Mouse (Mus musculus): ENCODE data around the gene Cox11. TPM values are rescaled to one million over a fixed set of nuclear protein-coding genes. Genes with fewer than 3 reads are reported as not detected.

Cox11 gene
- polyA plus RNA-seq (2014; fragmentation: Nextera tagmentation; extraction: Ambion mirVana), result 27.7 and 30.9 TPM in 2 replicates

DNA sequence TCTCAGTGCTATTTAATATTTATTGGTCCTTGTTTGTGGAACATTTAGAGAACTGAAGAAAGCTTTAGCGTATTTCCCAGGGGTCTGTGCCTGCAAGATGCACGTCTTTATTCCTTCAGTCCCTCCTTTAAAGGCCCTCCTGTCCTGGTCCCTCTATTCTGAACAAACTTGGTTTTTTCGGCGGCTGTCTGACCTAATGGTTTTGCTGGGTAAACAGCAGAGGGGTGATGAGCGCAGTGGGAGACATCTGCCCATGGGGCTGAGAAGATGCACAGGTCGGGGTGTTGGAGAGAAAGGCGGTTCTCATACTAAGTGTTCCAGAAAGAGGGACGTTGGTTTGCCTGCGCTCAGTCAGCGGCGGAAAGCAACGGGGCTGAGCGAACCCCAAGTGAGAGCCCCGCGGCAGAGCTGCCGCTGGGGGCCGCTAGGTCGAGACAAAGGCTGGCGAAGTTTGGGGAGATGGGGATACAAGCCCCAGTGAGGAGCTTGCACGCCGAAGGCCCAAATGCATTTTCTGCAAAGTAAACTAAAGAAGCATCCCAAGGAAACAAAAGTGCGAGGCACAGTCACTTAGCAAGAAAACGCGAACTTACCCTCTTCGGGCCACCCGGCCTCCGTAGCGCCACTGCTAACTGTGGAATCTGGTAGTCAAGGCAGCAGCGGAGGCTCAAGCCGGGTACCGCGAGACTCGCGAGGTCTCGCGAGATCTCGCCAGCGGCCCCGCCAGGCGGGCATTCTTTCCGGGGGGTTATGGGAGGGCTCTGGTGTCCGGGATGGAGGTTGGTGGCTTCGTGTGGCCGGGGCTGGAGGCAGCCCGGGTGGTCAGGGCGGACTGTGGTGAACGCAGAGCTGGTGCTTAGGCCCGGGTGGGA lies at the start of gene Cox11, which contains the start of gene Stxbp4:
TSS of gene Cox11 (plus strand) at position 734 of the 872 bp plus-strand sequence.
TSS of gene Stxbp4 (minus strand) at position 645 of the 872 bp plus-strand sequence.
- under 1% methylated on average over 48 of the region's 48 CpGs for WGBS
- H3K4me3 ChIP-seq (ENCODE audit: low read depth, low read length), result peak within 1 kb of the TSS; percentile 97
- H3K27me3 ChIP-seq (ENCODE audit: control insufficient read depth, insufficient read depth, low read length), result no peaks in the 10 kb centered on the region
- peak within 1 kb of the TSS; percentile 69 for H3K4me2 ChIP-seq (replicated peaks; ENCODE audit: low read depth, low read length)
- peaks cover 6% of the 10 kb centered on the region for H3K36me3 ChIP-seq (ENCODE audit: control insufficient read depth, insufficient read depth, low read length)
- H3K9ac ChIP-seq (replicated peaks; ENCODE audit: low read depth, low read length), result peak within 1 kb of the TSS; percentile 98
- H3K27ac ChIP-seq (ENCODE audit: low read length), result peak within 1 kb of the TSS; percentile 92
- peaks cover 13% of the 10 kb centered on the region for H3K4me1 ChIP-seq (ENCODE audit: control insufficient read depth, insufficient read depth, low read length)
- no peaks in the 10 kb centered on the region for H3K9me3 ChIP-seq (ENCODE audit: control insufficient read depth, low read depth, low read length)
- peak; percentile 95 for ATAC-seq (ENCODE audit: insufficient number of reproducible peaks, insufficient read depth, low FRiP score, low read depth)

DNA sequence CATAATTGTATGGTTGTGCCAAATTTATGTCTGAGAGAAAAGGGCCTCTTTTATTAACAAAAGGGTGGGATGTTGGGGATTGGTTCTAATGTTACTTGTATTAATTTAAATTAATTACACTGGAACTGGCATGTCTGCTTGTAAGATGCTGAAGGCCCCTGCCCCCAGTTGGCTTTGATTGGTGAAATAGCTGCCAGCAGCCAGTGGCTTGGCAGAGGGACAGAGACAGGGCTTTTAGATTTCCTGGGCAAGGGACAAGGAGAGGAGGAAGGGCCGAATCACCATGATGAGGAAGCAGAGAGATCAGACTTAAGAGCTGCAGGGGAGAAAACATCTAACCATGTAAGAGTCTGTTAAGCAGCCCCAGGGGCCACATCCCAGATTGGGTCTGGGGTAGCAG lies 47.0 kb upstream of the Cox11 start:
- H3K27me3 ChIP-seq (ENCODE audit: control insufficient read depth, insufficient read depth, low read length), result no peaks in the 10 kb centered on the region
- H3K36me3 ChIP-seq (ENCODE audit: control insufficient read depth, insufficient read depth, low read length), result peaks cover 3% of the 10 kb centered on the region; the same call in 1 of the 2 replicates
- no peak for ATAC-seq (ENCODE audit: insufficient number of reproducible peaks, insufficient read depth, low FRiP score, low read depth)
- no peaks in the 10 kb centered on the region; the same call in 1 of the 2 replicates for H3K9me3 ChIP-seq (ENCODE audit: control insufficient read depth, low read depth, low read length)
- no peak overlapping the region for H3K4me2 ChIP-seq (replicated peaks; ENCODE audit: low read depth, low read length)
- 92% methylated on average over 1 of the region's 1 CpGs for WGBS
- H3K4me1 ChIP-seq (ENCODE audit: control insufficient read depth, insufficient read depth, low read length), result no peaks in the 10 kb centered on the region
- H3K9ac ChIP-seq (replicated peaks; ENCODE audit: low read depth, low read length), result no peak overlapping the region
- no peak overlapping the region for H3K4me3 ChIP-seq (ENCODE audit: low read depth, low read length)
- no peak overlapping the region for H3K27ac ChIP-seq (ENCODE audit: low read length)

DNA sequence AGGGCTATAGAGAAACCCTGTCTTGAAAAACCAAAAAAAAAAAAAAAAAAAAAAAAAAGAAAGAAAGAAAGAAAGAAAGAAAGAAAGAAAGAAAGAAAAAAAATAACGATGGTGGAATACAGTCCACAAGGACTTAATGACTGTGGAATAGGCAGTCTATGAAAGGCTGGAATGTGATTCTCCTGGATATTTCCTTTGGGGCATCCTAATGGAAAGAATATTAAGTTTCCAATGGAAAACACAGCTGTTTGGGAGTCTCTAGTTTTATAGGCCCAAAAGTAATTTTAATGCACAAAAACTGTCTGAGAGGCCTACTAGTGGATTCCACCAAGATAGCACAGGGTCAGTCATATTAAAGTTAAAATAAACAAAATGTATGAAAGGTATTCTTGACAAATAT lies 42.1 kb upstream of the Cox11 start:
- Histone ChIP-seq H3K9me3 (ENCODE audit: control insufficient read depth, low read depth, low read length) (no peaks in the 10 kb centered on the region), H3K36me3 (ENCODE audit: control insufficient read depth, insufficient read depth, low read length) (peaks cover 5% of the 10 kb centered on the region; the same call in 1 of the 2 replicates), H3K27me3 (ENCODE audit: control insufficient read depth, insufficient read depth, low read length) (no peaks in the 10 kb centered on the region), H3K4me3 (ENCODE audit: low read depth, low read length) (no peak overlapping the region), H3K4me2 (replicated peaks; ENCODE audit: low read depth, low read length) (no peak overlapping the region), H3K4me1 (ENCODE audit: control insufficient read depth, insufficient read depth, low read length) (no peaks in the 10 kb centered on the region), H3K27ac (ENCODE audit: low read length) (no peak overlapping the region), H3K9ac (replicated peaks; ENCODE audit: low read depth, low read length) (no peak overlapping the region)
- WGBS, result 93% methylated on average over 1 of the region's 1 CpGs
- ATAC-seq (ENCODE audit: insufficient number of reproducible peaks, insufficient read depth, low FRiP score, low read depth), result no peak

DNA sequence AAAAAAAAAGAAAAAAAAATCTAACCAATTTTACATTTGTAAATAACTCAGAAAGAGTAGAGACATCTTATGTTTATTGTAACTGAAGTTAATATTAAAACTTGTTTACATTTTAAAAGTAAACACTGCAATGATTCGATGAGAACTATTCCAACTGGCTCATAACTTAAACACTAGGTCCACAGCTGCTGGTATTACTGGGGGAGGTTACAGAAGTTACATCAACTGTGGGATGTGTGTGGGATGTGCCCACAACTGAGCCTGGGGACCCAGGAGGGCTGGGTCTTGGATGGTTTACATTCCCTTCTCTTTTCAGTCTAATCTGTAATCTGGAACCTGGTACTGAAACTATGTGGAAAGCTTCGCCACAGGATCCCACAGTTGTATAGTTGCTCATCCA lies 34.9 kb upstream of the Cox11 start:
- WGBS, result 63% methylated on average over 2 of the region's 2 CpGs
- no peaks in the 10 kb centered on the region for H3K27me3 ChIP-seq (ENCODE audit: control insufficient read depth, insufficient read depth, low read length)
- H3K9ac ChIP-seq (replicated peaks; ENCODE audit: low read depth, low read length), result no peak overlapping the region
- H3K9me3 ChIP-seq (ENCODE audit: control insufficient read depth, low read depth, low read length), result no peaks in the 10 kb centered on the region
- no peak for ATAC-seq (ENCODE audit: insufficient number of reproducible peaks, insufficient read depth, low FRiP score, low read depth)
- no peak overlapping the region for H3K4me3 ChIP-seq (ENCODE audit: low read depth, low read length)
- H3K36me3 ChIP-seq (ENCODE audit: control insufficient read depth, insufficient read depth, low read length), result peaks cover 15% of the 10 kb centered on the region
- no peak overlapping the region for H3K4me2 ChIP-seq (replicated peaks; ENCODE audit: low read depth, low read length)
- H3K27ac ChIP-seq (ENCODE audit: low read length), result no peak overlapping the region
- no peaks in the 10 kb centered on the region for H3K4me1 ChIP-seq (ENCODE audit: control insufficient read depth, insufficient read depth, low read length)

DNA sequence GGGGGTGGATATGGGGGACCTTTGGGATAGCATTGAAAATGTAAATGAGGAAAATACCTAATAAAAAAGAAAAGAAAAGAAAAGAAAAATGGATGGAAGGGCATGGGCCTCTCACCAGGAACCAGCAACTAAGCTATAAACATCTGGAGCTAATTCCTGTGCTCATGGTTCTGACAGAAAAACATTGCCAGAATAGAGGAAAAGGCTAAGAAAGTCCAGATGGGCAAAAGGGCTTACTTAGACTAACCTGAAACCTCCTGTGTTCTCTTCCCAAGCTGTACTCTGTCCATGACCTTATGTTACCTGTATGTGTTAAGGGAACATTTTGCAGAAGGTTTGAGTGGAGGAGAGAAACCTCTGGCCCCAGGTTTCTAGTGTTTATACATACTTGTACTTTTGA lies 25.9 kb upstream of the Cox11 start:
- Histone ChIP-seq H3K4me1 (ENCODE audit: control insufficient read depth, insufficient read depth, low read length) (no peaks in the 10 kb centered on the region), H3K9me3 (ENCODE audit: control insufficient read depth, low read depth, low read length) (no peaks in the 10 kb centered on the region), H3K9ac (replicated peaks; ENCODE audit: low read depth, low read length) (no peak overlapping the region), H3K27ac (ENCODE audit: low read length) (no peak overlapping the region), H3K36me3 (ENCODE audit: control insufficient read depth, insufficient read depth, low read length) (peaks cover 1% of the 10 kb centered on the region), H3K27me3 (ENCODE audit: control insufficient read depth, insufficient read depth, low read length) (no peaks in the 10 kb centered on the region), H3K4me3 (ENCODE audit: low read depth, low read length) (no peak overlapping the region), H3K4me2 (replicated peaks; ENCODE audit: low read depth, low read length) (no peak overlapping the region)
- no peak for ATAC-seq (ENCODE audit: insufficient number of reproducible peaks, insufficient read depth, low FRiP score, low read depth)

DNA sequence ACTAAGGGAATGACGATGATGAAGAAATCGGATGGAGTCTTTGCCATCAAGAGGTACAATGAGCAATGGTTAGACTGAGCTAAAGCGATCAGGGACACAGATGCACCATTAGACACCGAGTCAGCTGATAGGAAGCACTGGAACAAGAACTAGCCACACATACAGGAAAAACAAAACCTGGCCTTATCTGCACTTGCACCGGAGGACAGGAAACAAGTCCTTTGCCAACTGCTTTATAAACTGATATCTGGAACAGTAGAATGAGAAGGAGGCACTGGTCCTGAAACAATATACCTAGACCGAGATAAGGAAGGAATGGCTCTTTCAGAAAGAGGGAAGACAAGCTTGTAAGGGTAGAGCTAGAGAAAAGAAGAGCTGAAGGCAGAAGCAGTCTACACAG lies 23.2 kb upstream of the Cox11 start:
- no peaks in the 10 kb centered on the region; the same call in 1 of the 2 replicates for H3K36me3 ChIP-seq (ENCODE audit: control insufficient read depth, insufficient read depth, low read length)
- no peaks in the 10 kb centered on the region for H3K9me3 ChIP-seq (ENCODE audit: control insufficient read depth, low read depth, low read length)
- no peak overlapping the region for H3K4me2 ChIP-seq (replicated peaks; ENCODE audit: low read depth, low read length)
- no peak overlapping the region for H3K4me3 ChIP-seq (ENCODE audit: low read depth, low read length)
- H3K27ac ChIP-seq (ENCODE audit: low read length), result no peak overlapping the region
- no peak for ATAC-seq (ENCODE audit: insufficient number of reproducible peaks, insufficient read depth, low FRiP score, low read depth)
- no peaks in the 10 kb centered on the region for H3K4me1 ChIP-seq (ENCODE audit: control insufficient read depth, insufficient read depth, low read length)
- H3K27me3 ChIP-seq (ENCODE audit: control insufficient read depth, insufficient read depth, low read length), result no peaks in the 10 kb centered on the region
- 86% methylated on average over 6 of the region's 6 CpGs for WGBS
- H3K9ac ChIP-seq (replicated peaks; ENCODE audit: low read depth, low read length), result no peak overlapping the region

DNA sequence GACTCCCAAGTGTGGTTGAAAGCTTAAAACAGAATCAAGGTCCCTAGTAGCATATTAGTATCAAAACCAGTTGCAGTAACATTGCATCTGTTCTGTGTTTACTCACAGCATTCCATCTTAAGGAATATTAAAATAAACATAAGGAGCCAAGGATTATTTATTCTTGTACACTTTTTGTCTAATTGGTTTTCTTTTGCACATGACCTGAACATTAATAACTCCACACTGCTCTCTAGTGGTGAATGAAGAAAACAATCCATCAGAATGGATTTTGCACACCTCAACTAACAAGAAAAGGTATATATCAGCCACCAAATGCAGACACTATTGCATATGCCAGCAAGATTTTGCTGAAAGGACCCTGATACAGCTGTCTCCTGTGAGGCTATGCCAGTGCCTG lies 21.5 kb upstream of the Cox11 start:
- peaks cover 3% of the 10 kb centered on the region; the same call in 1 of the 2 replicates for H3K36me3 ChIP-seq (ENCODE audit: control insufficient read depth, insufficient read depth, low read length)
- no peak overlapping the region for H3K27ac ChIP-seq (ENCODE audit: low read length)
- H3K4me1 ChIP-seq (ENCODE audit: control insufficient read depth, insufficient read depth, low read length), result no peaks in the 10 kb centered on the region
- no peak overlapping the region for H3K9ac ChIP-seq (replicated peaks; ENCODE audit: low read depth, low read length)
- no peaks in the 10 kb centered on the region for H3K9me3 ChIP-seq (ENCODE audit: control insufficient read depth, low read depth, low read length)
- H3K4me2 ChIP-seq (replicated peaks; ENCODE audit: low read depth, low read length), result no peak overlapping the region
- H3K27me3 ChIP-seq (ENCODE audit: control insufficient read depth, insufficient read depth, low read length), result no peaks in the 10 kb centered on the region
- ATAC-seq (ENCODE audit: insufficient number of reproducible peaks, insufficient read depth, low FRiP score, low read depth), result no peak
- H3K4me3 ChIP-seq (ENCODE audit: low read depth, low read length), result no peak overlapping the region

DNA sequence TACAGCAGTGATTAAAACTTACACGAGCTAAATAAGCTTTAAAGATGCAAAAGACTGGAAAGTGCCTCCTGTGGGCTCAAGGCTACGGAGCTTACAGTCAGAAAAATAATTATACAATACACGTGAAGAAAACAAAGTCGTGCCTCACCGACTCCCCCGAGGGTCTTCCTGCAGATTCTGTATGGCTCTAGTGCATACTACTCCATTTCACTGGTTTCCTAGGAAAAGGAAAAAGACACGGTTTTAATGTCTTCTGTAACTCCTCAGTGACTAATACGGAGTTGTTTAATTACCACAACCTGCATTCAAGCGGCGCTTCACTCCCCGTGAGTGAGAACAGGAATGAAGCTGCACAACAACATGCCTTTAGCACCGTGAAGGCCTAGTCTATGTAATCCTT lies 15.9 kb upstream of the Cox11 start:
- peaks cover 3% of the 10 kb centered on the region; the same call in 1 of the 2 replicates for H3K36me3 ChIP-seq (ENCODE audit: control insufficient read depth, insufficient read depth, low read length)
- no peaks in the 10 kb centered on the region for H3K9me3 ChIP-seq (ENCODE audit: control insufficient read depth, low read depth, low read length)
- no peaks in the 10 kb centered on the region for H3K27me3 ChIP-seq (ENCODE audit: control insufficient read depth, insufficient read depth, low read length)
- no peak overlapping the region for H3K27ac ChIP-seq (ENCODE audit: low read length)
- no peak overlapping the region for H3K9ac ChIP-seq (replicated peaks; ENCODE audit: low read depth, low read length)
- H3K4me3 ChIP-seq (ENCODE audit: low read depth, low read length), result no peak overlapping the region
- H3K4me1 ChIP-seq (ENCODE audit: control insufficient read depth, insufficient read depth, low read length), result no peaks in the 10 kb centered on the region
- ATAC-seq (ENCODE audit: insufficient number of reproducible peaks, insufficient read depth, low FRiP score, low read depth), result no peak
- WGBS, result 92% methylated on average over 12 of the region's 12 CpGs
- H3K4me2 ChIP-seq (replicated peaks; ENCODE audit: low read depth, low read length), result no peak overlapping the region

All from stomach, embryonic 14.5 days (tissue).